Mouse (Mus musculus): ENCODE data around the gene Gsdma3. TPM values are rescaled to one million over a fixed set of nuclear protein-coding genes. Genes with fewer than 3 reads are reported as not detected.

Gene Gsdma3
- polyA plus RNA-seq, 1 experiment from 2014 or later = not detected

GRCm38 (mm10) chr11:98582551-98583264 is 43.5 kb upstream of the Gsdma3 start:
- H3K4me2 ChIP-seq (replicated peaks; ENCODE audit: low read depth) = no peak overlapping the region
- WGBS = 86% methylated on average over 12 of the region's 12 CpGs
- H3K4me1 ChIP-seq (replicated peaks; ENCODE audit: control insufficient read depth, insufficient read depth) = peaks cover 6% of the 10 kb centered on the region
- DNase-seq (ENCODE audit: low spot score) (no peak), ATAC-seq (ENCODE audit: low FRiP score, low TSS enrichment) (no peak)
- H3K9ac ChIP-seq (ENCODE audit: low read length) = no peak overlapping the region
- TF ChIP-seq CTCF (IDR thresholded peaks at IDR 0.05; ENCODE audit: low read depth) (no peak), EP300 (optimal IDR thresholded peaks at IDR 0.05) (no peak)
- peaks cover 8% of the 10 kb centered on the region for H3K36me3 ChIP-seq (ENCODE audit: control insufficient read depth, insufficient read depth, low read length)
- no peaks in the 10 kb centered on the region for H3K9me3 ChIP-seq (ENCODE audit: control insufficient read depth, low read length)
- H3K27me3 ChIP-seq (ENCODE audit: control insufficient read depth, insufficient read depth, low read length) = no peaks in the 10 kb centered on the region
- H3K4me3 ChIP-seq (ENCODE audit: low read depth, low read length) = no peak overlapping the region
- H3K27ac ChIP-seq (replicated peaks) = no peak overlapping the region

GRCm38 (mm10) chr11:98583265-98583552 is 43.0 kb upstream of the Gsdma3 start:
- ATAC-seq (ENCODE audit: low FRiP score, low TSS enrichment) (no peak), DNase-seq (ENCODE audit: low spot score) (no peak)
- Histone ChIP-seq H3K27ac (replicated peaks) (no peak overlapping the region), H3K36me3 (ENCODE audit: control insufficient read depth, insufficient read depth, low read length) (peaks cover 8% of the 10 kb centered on the region), H3K9ac (ENCODE audit: low read length) (no peak overlapping the region), H3K4me2 (replicated peaks; ENCODE audit: low read depth) (no peak overlapping the region), H3K27me3 (ENCODE audit: control insufficient read depth, insufficient read depth, low read length) (no peaks in the 10 kb centered on the region), H3K4me3 (ENCODE audit: low read depth, low read length) (no peak overlapping the region), H3K9me3 (ENCODE audit: control insufficient read depth, low read length) (no peaks in the 10 kb centered on the region), H3K4me1 (replicated peaks; ENCODE audit: control insufficient read depth, insufficient read depth) (peaks cover 9% of the 10 kb centered on the region)
- WGBS = 87% methylated on average over 3 of the region's 3 CpGs
- TF ChIP-seq EP300 (optimal IDR thresholded peaks at IDR 0.05) (no peak), CTCF (IDR thresholded peaks at IDR 0.05; ENCODE audit: low read depth) (no peak)

- Histone ChIP-seq H3K27ac (replicated peaks) (no peak overlapping the region), H3K4me1 (replicated peaks; ENCODE audit: control insufficient read depth, insufficient read depth) (peaks cover 9% of the 10 kb centered on the region), H3K9ac (ENCODE audit: low read length) (no peak overlapping the region), H3K9me3 (ENCODE audit: control insufficient read depth, low read length) (no peaks in the 10 kb centered on the region), H3K4me3 (ENCODE audit: low read depth, low read length) (no peak overlapping the region), H3K27me3 (ENCODE audit: control insufficient read depth, insufficient read depth, low read length) (no peaks in the 10 kb centered on the region), H3K4me2 (replicated peaks; ENCODE audit: low read depth) (no peak overlapping the region), H3K36me3 (ENCODE audit: control insufficient read depth, insufficient read depth, low read length) (peaks cover 8% of the 10 kb centered on the region)
- no peak for ATAC-seq (ENCODE audit: low FRiP score, low TSS enrichment)
- 18% methylated on average over 3 of the region's 3 CpGs for WGBS
- TF ChIP-seq EP300 (optimal IDR thresholded peaks at IDR 0.05) (no peak), CTCF (IDR thresholded peaks at IDR 0.05; ENCODE audit: low read depth) (peak; percentile 47)
- DNase-seq (ENCODE audit: low spot score) = no peak
These were observed 42.6 kb upstream of the Gsdma3 start for GRCm38 (mm10) chr11:98583571-98583970.

- whole genome bisulfite sequencing = 55% methylated on average over 1 of the region's 1 CpGs
- Histone ChIP-seq H3K36me3 (ENCODE audit: control insufficient read depth, insufficient read depth, low read length) (peaks cover 8% of the 10 kb centered on the region), H3K4me1 (replicated peaks; ENCODE audit: control insufficient read depth, insufficient read depth) (peaks cover 9% of the 10 kb centered on the region), H3K27ac (replicated peaks) (no peak overlapping the region), H3K4me2 (replicated peaks; ENCODE audit: low read depth) (no peak overlapping the region), H3K4me3 (ENCODE audit: low read depth, low read length) (no peak overlapping the region), H3K9me3 (ENCODE audit: control insufficient read depth, low read length) (no peaks in the 10 kb centered on the region), H3K27me3 (ENCODE audit: control insufficient read depth, insufficient read depth, low read length) (no peaks in the 10 kb centered on the region), H3K9ac (ENCODE audit: low read length) (no peak overlapping the region)
- no peak for ATAC-seq (ENCODE audit: low FRiP score, low TSS enrichment)
- DNase-seq (ENCODE audit: low spot score) = no peak
- TF ChIP-seq EP300 (optimal IDR thresholded peaks at IDR 0.05) (no peak), CTCF (IDR thresholded peaks at IDR 0.05; ENCODE audit: low read depth) (no peak)
These were observed 42.0 kb upstream of the Gsdma3 start for GRCm38 (mm10) chr11:98584146-98584545.

GRCm38 (mm10) chr11:98584629-98585177 is 41.5 kb upstream of the Gsdma3 start:
- TF ChIP-seq CTCF (IDR thresholded peaks at IDR 0.05; ENCODE audit: low read depth) = no peak
- no peak for TF ChIP-seq EP300 (optimal IDR thresholded peaks at IDR 0.05)
- no peak overlapping the region for H3K9ac ChIP-seq (ENCODE audit: low read length)
- no peak overlapping the region for H3K27ac ChIP-seq (replicated peaks)
- no peak for ATAC-seq (ENCODE audit: low FRiP score, low TSS enrichment)
- peaks cover 9% of the 10 kb centered on the region for H3K4me1 ChIP-seq (replicated peaks; ENCODE audit: control insufficient read depth, insufficient read depth)
- H3K4me3 ChIP-seq (ENCODE audit: low read depth, low read length) = no peak overlapping the region
- no peaks in the 10 kb centered on the region for H3K9me3 ChIP-seq (ENCODE audit: control insufficient read depth, low read length)
- DNase-seq (ENCODE audit: low spot score) = no peak
- H3K4me2 ChIP-seq (replicated peaks; ENCODE audit: low read depth) = no peak overlapping the region
- peaks cover 8% of the 10 kb centered on the region for H3K36me3 ChIP-seq (ENCODE audit: control insufficient read depth, insufficient read depth, low read length)
- 91% methylated on average over 6 of the region's 6 CpGs for WGBS
- no peaks in the 10 kb centered on the region for H3K27me3 ChIP-seq (ENCODE audit: control insufficient read depth, insufficient read depth, low read length)

GRCm38 (mm10) chr11:98586087-98586891 is 39.9 kb upstream of the Gsdma3 start:
- Histone ChIP-seq H3K27me3 (ENCODE audit: control insufficient read depth, insufficient read depth, low read length) (no peaks in the 10 kb centered on the region), H3K4me1 (replicated peaks; ENCODE audit: control insufficient read depth, insufficient read depth) (peaks cover 9% of the 10 kb centered on the region), H3K36me3 (ENCODE audit: control insufficient read depth, insufficient read depth, low read length) (peaks cover 8% of the 10 kb centered on the region), H3K9ac (ENCODE audit: low read length) (peak overlapping the region; percentile 87), H3K27ac (replicated peaks) (peak overlapping the region; percentile 89), H3K9me3 (ENCODE audit: control insufficient read depth, low read length) (no peaks in the 10 kb centered on the region), H3K4me2 (replicated peaks; ENCODE audit: low read depth) (peak overlapping the region; percentile 70), H3K4me3 (ENCODE audit: low read depth, low read length) (peak overlapping the region; percentile 84)
- WGBS = 2% methylated on average over 22 of the region's 22 CpGs
- peak; percentile 27 for ATAC-seq (ENCODE audit: low FRiP score, low TSS enrichment)
- TF ChIP-seq CTCF (IDR thresholded peaks at IDR 0.05; ENCODE audit: low read depth) (no peak), EP300 (optimal IDR thresholded peaks at IDR 0.05) (no peak)
- DNase-seq (ENCODE audit: low spot score) = peak; percentile 26
